Mouse (Mus musculus) kidney, postnatal 0 days (tissue): ENCODE measurements at regions not wholly inside any gene's neighbourhood (a gene's known extent, or its start where the extent isn't known, plus 50 kb on each side); places are given as distances from the start of the nearest gene placed in this dataset.

ENCODE experiments used
- ATAC-seq: fragments of 200-750 bp; cut with Nextera tagmentation; replicated peaks from 2 replicates; pipeline ENCODE4 v1.8.0; 2017; ENCODE audit warnings: low read depth, moderate number of reproducible peaks, moderate TSS enrichment, moderate library complexity; ENCODE audit not compliant: low FRiP score
- DNase-seq: peaks from one replicate; pipeline ENCODE4 v3.0.0-alpha.2; 2016; ENCODE audit warnings: low spot score
- H3K27ac ChIP-seq: fragments of 300-500 bp; sonication (generic); 2 replicates; pipeline ENCODE4 v1.5.1; 2014; ENCODE audit warnings: mild to moderate bottlenecking
- H3K27me3 ChIP-seq: fragments of 300-500 bp; sonication (generic); 2 replicates; pipeline ENCODE4 v1.6.1; 2014; ENCODE audit warnings: low read length, mixed read lengths; ENCODE audit not compliant: insufficient read depth
- H3K36me3 ChIP-seq: fragments of 300-500 bp; sonication (generic); 2 replicates; pipeline ENCODE4 v1.6.1; 2014; ENCODE audit warnings: low read length, mixed read lengths; ENCODE audit not compliant: insufficient read depth
- H3K4me1 ChIP-seq: fragments of 300-500 bp; sonication (generic); replicated peaks from 2 replicates; pipeline ENCODE4 v1.6.1; 2014; ENCODE audit warnings: antibody characterized with exemption, low read length, mixed read lengths; ENCODE audit not compliant: insufficient read depth
- H3K4me2 ChIP-seq: fragments of 300-500 bp; sonication (generic); 2 replicates; pipeline ENCODE4 v1.6.1; 2014; ENCODE audit warnings: mild to moderate bottlenecking, low read length, moderate library complexity, mixed read lengths
- H3K4me3 ChIP-seq: fragments of 300-500 bp; sonication (generic); replicated peaks from 2 replicates; pipeline ENCODE4 v1.5.1; 2014; ENCODE audit warnings: low read depth, low read length
- H3K9ac ChIP-seq: fragments of 300-500 bp; sonication (generic); 2 replicates; pipeline ENCODE4 v1.6.1; 2014; ENCODE audit warnings: low read depth, low read length
- H3K9me3 ChIP-seq: fragments of 300-500 bp; sonication (generic); replicated peaks from 2 replicates; pipeline ENCODE4 v1.6.1; 2016; ENCODE audit warnings: low read length, inconsistent platforms, mixed read lengths
- CTCF ChIP-seq: IDR thresholded peaks from 2 replicates; pipeline ENCODE4 v1.5.1; 2016; ENCODE audit warnings: antibody characterized with exemption, low read depth, mild to moderate bottlenecking, moderate library complexity
- WGBS: fragments of 180-500 bp; shearing (Covaris S2); extraction: QIAGEN DNeasy Blood & Tissue Kit; methylation state at CpG from one replicate; pipeline ENCODE4 v1.1.7; 2014; 5-methylcytosine and 5-hydroxymethylcytosine counted together

- Histone ChIP-seq H3K4me1 (no peaks in the 10 kb centered on the region), H3K36me3 (no peaks in the 10 kb centered on the region), H3K27ac (no peak overlapping the region), H3K9me3 (no peaks in the 10 kb centered on the region), H3K4me2 (no peak overlapping the region), H3K27me3 (no peaks in the 10 kb centered on the region), H3K4me3 (no peak overlapping the region), H3K9ac (no peak overlapping the region)
- ATAC-seq (no peak), DNase-seq (no peak)
- TF ChIP-seq CTCF: no peak
- 60% methylated on average over 2 of the region's 2 CpGs for WGBS
These were observed 120.4 kb upstream of the 1700016C15Rik start for GRCm38 (mm10) chr1:177609226-177609625.

- no peak overlapping the region for H3K4me3 ChIP-seq
- no peaks in the 10 kb centered on the region for H3K9me3 ChIP-seq
- ATAC-seq (no peak), DNase-seq (no peak)
- H3K4me1 ChIP-seq: no peaks in the 10 kb centered on the region
- no peaks in the 10 kb centered on the region for H3K36me3 ChIP-seq
- no peak for TF ChIP-seq CTCF
- no peak overlapping the region for H3K27ac ChIP-seq
- H3K27me3 ChIP-seq: no peaks in the 10 kb centered on the region
- no peak overlapping the region for H3K4me2 ChIP-seq
- 69% methylated on average over 5 of the region's 5 CpGs for WGBS
- no peak overlapping the region for H3K9ac ChIP-seq
These were observed 119.9 kb upstream of the 1700016C15Rik start for GRCm38 (mm10) chr1:177609683-177610082.

- H3K4me1 ChIP-seq: no peaks in the 10 kb centered on the region
- ATAC-seq (no peak), DNase-seq (no peak)
- no peak overlapping the region for H3K4me2 ChIP-seq
- H3K27ac ChIP-seq: no peak overlapping the region
- no peaks in the 10 kb centered on the region for H3K9me3 ChIP-seq
- no peaks in the 10 kb centered on the region for H3K27me3 ChIP-seq
- H3K36me3 ChIP-seq: no peaks in the 10 kb centered on the region
- H3K9ac ChIP-seq: no peak overlapping the region
- H3K4me3 ChIP-seq: no peak overlapping the region
- TF ChIP-seq CTCF: no peak
- WGBS: 71% methylated on average over 2 of the region's 2 CpGs
These were observed 119.5 kb upstream of the 1700016C15Rik start for GRCm38 (mm10) chr1:177610156-177610555.

- H3K27me3 ChIP-seq: no peaks in the 10 kb centered on the region
- no peak overlapping the region for H3K4me3 ChIP-seq
- H3K9me3 ChIP-seq: no peaks in the 10 kb centered on the region
- ATAC-seq: no peak
- H3K4me1 ChIP-seq: no peaks in the 10 kb centered on the region
- TF ChIP-seq CTCF: no peak
- DNase-seq: no peak
- H3K4me2 ChIP-seq: no peak overlapping the region
- 76% methylated on average over 7 of the region's 7 CpGs for WGBS
- H3K36me3 ChIP-seq: no peaks in the 10 kb centered on the region
- H3K27ac ChIP-seq: no peak overlapping the region
- H3K9ac ChIP-seq: no peak overlapping the region
These were observed 117.1 kb upstream of the 1700016C15Rik start for GRCm38 (mm10) chr1:177612546-177612945.

GRCm38 (mm10) chr1:177615609-177616008 lies 114.0 kb upstream of the 1700016C15Rik start:
- Histone ChIP-seq H3K4me3 (no peak overlapping the region), H3K4me2 (no peak overlapping the region), H3K36me3 (no peaks in the 10 kb centered on the region), H3K4me1 (no peaks in the 10 kb centered on the region), H3K27ac (no peak overlapping the region), H3K27me3 (no peaks in the 10 kb centered on the region), H3K9ac (no peak overlapping the region), H3K9me3 (no peaks in the 10 kb centered on the region)
- TF ChIP-seq CTCF: no peak
- no peak for DNase-seq
- ATAC-seq: no peak
- 88% methylated on average over 9 of the region's 9 CpGs for WGBS

GRCm38 (mm10) chr1:177616335-177617239 lies 113.0 kb upstream of the 1700016C15Rik start:
- DNase-seq: no peak
- H3K4me2 ChIP-seq: no peak overlapping the region
- whole genome bisulfite sequencing: 88% methylated on average over 24 of the region's 24 CpGs

More at GRCm38 (mm10) chr1:177616335-177617239, 113.0 kb upstream of the 1700016C15Rik start:
- H3K36me3 ChIP-seq: no peaks in the 10 kb centered on the region
- no peak overlapping the region for H3K9ac ChIP-seq
- H3K27ac ChIP-seq: no peak overlapping the region
- TF ChIP-seq CTCF: no peak
- no peak overlapping the region for H3K4me3 ChIP-seq
- no peaks in the 10 kb centered on the region for H3K4me1 ChIP-seq
- H3K27me3 ChIP-seq: no peaks in the 10 kb centered on the region
- no peaks in the 10 kb centered on the region for H3K9me3 ChIP-seq
- ATAC-seq: no peak
